Mouse (Mus musculus): ENCODE results near the gene Hist1h2bf. TPM values are rescaled to one million over a fixed set of nuclear protein-coding genes. Genes with fewer than 3 reads are reported as not detected.

Gene Hist1h2bf
- total RNA-seq (2023): 100 to 1,000 TPM; 146 to 182 TPM

GRCm38 (mm10) chr13:23573898-23574524 is at the start of gene Hist1h2bf, which contains the start of gene Hist1h2ad:
Hist1h2bf (minus strand) TSS chr13:23574196.
Hist1h2ad (plus strand) TSS chr13:23574381.

DNA sequence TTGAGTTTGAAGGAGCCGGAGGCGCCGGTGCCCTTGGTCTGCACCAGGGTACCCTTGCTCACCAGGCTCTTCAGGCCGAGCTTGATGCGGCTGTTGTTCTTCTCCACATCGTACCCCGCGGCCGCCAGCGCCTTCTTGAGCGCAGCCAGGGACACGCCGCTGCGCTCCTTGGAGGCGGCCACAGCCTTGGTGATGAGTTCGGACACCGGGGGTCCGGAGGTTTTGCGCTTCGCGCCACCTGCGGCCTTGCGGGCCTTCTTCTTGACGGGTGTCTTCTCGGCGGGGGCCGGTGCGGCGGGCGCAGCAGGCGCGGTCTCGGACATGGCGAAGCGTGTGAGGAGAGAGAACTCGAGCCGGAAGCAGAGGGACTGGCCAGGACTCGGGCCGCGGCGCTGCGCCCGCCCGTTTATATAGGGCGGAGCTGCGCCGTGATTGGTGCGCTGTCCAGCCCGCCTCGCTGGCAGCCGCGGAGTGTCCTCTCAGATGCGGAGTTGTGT is 48.2 kb upstream of the Hist1h2bf start, which contains the start of gene Hist1h1e:
TSS of gene Hist1h1e (minus strand) at position 384 of the 497 bp plus-strand sequence.

DNA sequence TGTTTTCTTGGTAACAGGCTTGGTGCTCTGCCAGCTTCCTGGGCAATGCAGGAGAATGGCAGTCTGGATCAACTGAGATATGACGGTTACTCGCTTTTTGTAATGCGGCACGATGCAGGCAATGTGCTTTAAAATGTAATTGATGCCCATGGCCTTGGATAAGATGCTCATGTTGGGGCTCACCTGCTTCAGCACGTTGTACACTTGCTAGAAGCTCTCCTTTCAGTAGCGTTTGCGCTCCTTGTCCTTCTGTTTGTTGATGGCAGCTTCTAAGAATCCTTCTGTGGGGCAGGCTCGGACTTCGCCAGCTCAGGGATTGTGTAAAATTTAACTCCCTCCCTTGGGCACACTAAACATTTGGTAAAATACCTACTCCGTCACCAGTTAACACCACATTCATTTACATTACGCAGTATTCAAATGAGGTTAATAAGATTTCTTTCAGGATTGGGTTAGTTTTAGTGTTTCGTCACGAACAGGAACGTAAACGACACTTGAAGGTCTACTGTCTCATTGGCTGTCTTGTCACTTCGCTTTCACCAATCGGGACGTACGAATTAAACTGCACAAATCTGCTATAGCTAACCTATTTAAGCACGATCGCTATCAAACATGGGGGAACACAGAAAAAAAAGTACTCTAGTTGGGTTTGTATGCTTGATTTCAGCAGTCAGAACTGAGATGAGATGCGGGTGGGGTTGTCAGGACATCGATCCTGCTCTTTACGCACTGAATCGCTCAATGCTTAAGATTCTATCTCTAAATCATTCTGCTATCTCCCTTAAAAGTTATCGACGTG is 46.9 kb upstream of the Hist1h2bf start, which contains the start of gene Hist1h2be:
TSS of gene Hist1h2be (minus strand) at position 392 of the 799 bp plus-strand sequence.

GRCm38 (mm10) chr13:23581408-23582218 is 7.6 kb upstream of the Hist1h2bf start, which contains the start of gene Hist1h4d:
Hist1h4d (plus strand) TSS chr13:23581598.

DNA sequence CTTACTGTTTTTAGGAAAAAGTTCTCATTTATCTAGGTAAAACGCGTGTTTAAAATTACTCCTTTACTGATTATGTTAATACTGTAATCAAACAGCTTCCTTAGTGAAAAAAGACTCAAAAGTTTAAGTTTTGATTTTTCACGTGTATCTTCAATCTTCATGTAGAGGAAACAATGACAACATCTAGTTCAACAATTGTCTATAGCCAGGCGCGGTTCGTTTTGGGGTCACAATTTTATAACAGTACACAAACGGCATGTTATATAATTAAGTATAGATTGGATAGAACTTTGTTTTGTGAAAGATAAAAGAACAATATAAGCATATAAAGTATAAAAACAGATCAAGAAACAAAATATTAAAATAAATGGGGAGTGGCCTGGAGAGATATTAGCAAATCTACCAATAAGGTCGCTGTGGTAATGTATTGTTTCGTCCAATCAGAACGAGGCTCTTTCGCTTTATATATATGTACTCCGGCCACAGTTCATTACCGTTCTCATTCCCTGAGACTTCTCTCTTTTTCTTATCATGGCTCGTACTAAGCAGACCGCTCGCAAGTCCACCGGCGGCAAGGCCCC is 1.4 kb upstream of the Hist1h2bf start, which contains the start of gene Hist1h3d:
TSS of gene Hist1h3d (plus strand) at position 493 of the 581 bp plus-strand sequence.

GRCm38 (mm10) chr13:23571022-23571503 is 2.9 kb downstream of the Hist1h2bf start, which contains the start of the genes Hist1h2ae and Hist1h2bg:
Hist1h2ae (minus strand) TSS chr13:23571220.
Hist1h2bg (plus strand) TSS chr13:23571396.

GRCm38 (mm10) chr13:23561883-23562659 is 11.9 kb downstream of the Hist1h2bf start, which contains the start of gene Hist1h3e:
Hist1h3e (minus strand) TSS chr13:23562369.

GRCm38 (mm10) chr13:23552962-23553361 is 21.0 kb downstream of the Hist1h2bf start, which contains the start of gene Hist1h1d:
Hist1h1d (plus strand) TSS chr13:23553262.

GRCm38 (mm10) chr13:23551146-23551834 is 22.7 kb downstream of the Hist1h2bf start, which contains the start of gene Hist1h4f:
Hist1h4f (minus strand) TSS chr13:23551648.

DNA sequence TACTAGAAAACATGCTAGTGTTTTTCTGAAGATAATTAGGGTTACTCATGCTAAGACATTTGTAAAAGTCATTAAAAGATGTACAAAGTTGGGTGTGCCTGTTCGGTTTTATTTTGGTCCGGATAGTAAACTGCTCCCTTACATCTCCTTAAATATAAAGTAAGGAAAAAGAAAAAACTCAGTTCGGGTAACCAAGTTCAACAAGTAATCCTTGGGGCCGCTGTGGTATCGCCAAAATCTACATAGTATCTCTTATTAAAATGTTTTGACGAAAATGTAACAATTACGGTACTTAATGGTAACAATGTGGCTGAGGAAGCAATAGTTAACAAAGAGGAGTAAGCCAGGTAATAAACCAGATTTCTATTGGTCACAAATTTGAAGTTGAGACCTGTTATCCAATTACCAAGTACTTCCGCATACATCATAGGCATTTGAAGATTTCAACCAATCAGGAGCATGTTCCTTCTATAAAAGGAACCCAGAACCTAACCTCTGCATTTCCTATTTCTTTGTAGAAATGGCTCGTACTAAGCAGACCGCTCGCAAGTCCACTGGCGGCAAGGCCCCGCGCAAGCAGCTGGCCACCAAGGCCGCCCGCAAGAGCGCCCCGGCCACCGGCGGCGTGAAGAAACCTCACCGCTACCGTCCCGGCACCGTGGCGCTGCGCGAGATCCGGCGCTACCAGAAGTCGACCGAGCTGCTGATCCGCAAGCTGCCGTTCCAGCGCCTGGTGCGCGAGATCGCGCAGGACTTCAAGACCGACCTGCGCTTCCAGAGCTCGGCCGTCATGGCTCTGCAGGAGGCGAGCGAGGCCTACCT is 29.8 kb downstream of the Hist1h2bf start, which contains the start of gene Hist1h3f:
TSS of gene Hist1h3f (plus strand) at position 88 of the 822 bp plus-strand sequence.

GRCm38 (mm10) chr13:23542999-23543607 is 30.9 kb downstream of the Hist1h2bf start, which contains the start of gene Hist1h2bh:
Hist1h2bh (minus strand) TSS chr13:23543392.

DNA sequence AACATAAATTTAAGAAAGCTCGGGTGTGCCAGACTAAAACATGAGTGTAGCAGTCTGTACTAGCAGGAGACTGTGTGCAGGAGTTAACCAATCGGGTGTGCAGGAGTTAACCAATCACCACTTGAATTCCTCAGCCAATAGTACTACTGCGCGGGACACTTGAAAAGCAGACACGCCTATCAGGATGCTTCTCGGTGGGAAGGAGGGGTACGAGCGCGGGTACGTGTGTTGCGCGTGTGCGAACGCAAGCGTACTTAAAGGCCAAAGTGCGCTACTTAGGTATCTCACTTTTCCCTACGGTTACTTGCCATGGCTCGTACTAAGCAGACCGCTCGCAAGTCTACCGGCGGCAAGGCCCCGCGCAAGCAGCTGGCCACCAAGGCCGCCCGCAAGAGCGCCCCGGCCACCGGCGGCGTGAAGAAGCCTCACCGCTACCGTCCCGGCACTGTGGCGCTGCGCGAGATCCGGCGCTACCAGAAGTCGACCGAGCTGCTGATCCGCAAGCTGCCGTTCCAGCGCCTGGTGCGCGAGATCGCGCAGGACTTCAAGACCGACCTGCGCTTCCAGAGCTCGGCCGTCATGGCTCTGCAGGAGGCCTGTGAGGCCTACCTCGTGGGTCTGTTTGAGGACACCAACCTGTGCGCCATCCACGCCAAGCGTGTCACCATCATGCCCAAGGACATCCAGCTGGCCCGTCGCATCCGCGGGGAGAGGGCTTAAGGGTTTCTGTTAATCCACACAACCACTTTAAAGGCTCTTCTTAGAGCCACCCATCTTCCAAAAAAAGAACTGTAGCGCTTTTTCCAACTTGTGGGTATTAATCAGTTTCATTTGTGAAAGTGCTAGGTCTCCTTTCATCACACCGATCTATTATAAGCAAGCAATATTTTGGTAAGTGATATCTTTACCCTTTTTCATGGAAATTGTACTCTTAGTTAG is 38.6 kb downstream of the Hist1h2bf start, which contains the start of gene Hist1h3g:
TSS of gene Hist1h3g (plus strand) at position 286 of the 939 bp plus-strand sequence.

GRCm38 (mm10) chr13:23533560-23534367 is 40.2 kb downstream of the Hist1h2bf start, which contains the start of gene Hist1h2af:
Hist1h2af (plus strand) TSS chr13:23533906.

GRCm38 (mm10) chr13:23530901-23531875 is 42.8 kb downstream of the Hist1h2bf start, which contains the start of gene Hist1h4h:
Hist1h4h (plus strand) TSS chr13:23531050.

Data from monocyte, adult 59 days (primary cell).